Mouse (Mus musculus): ENCODE results near the gene Tas2r120. TPM values are rescaled to one million over a fixed set of nuclear protein-coding genes. Genes with fewer than 3 reads are reported as not detected.
"Not testable (repeated sequence)": the region's sequence is repeated elsewhere in the genome, so short reads cannot be mapped to it uniquely, and the experiment has no call there.

Tas2r120 gene
- not detected in 2 replicates for total RNA-seq (2014; rRNA removed)
- not detected in 2 replicates for polyA plus RNA-seq (2015; fragmentation: Nextera tagmentation; extraction: Ambion mirVana)

DNA sequence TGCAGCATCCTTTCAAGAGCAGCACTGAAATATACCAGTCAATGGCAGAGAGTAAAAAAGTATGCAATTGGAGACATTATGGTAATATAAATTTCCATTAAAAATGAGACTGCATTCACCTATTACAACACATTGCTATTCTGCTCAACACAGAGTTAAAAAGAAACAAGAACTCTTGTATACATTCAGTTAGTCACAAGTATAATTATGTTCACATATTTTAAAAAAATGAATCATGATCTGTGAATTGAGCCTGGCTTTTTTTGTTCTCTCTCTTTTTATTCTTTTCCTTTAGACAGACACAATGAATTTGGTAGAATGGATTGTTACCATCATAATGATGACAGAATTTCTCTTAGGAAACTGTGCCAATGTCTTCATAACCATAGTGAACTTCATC lies at the start of gene Tas2r120:
TSS of gene Tas2r120 (plus strand) at position 301 of the 400 bp plus-strand sequence.
- H3K27ac ChIP-seq = no peak within 1 kb of the TSS
- H3K9me3 ChIP-seq (ENCODE audit: low read length) = no peaks in the 10 kb centered on the region
- no peaks in the 10 kb centered on the region for H3K36me3 ChIP-seq (ENCODE audit: insufficient read depth, low read length)
- no peaks in the 10 kb centered on the region for H3K4me1 ChIP-seq (ENCODE audit: insufficient read depth, low read length)
- H3K4me2 ChIP-seq (ENCODE audit: low read depth, low read length) = no peak within 1 kb of the TSS
- H3K9ac ChIP-seq (replicated peaks; ENCODE audit: low read length) = no peak within 1 kb of the TSS
- no peaks in the 10 kb centered on the region for H3K27me3 ChIP-seq (ENCODE audit: insufficient read depth, low read length)
- ATAC-seq (no peak), DNase-seq (ENCODE audit: low spot score) (no peak)
- H3K4me3 ChIP-seq (ENCODE audit: low read length) = no peak within 1 kb of the TSS
- TF ChIP-seq CTCF (IDR thresholded peaks at IDR 0.05; ENCODE audit: low read depth) = no peak

GRCm38 (mm10) chr6:132649399-132649798 lies 7.4 kb upstream of the Tas2r120 start:
- Histone ChIP-seq H3K9me3 (ENCODE audit: low read length) (no peaks in the 10 kb centered on the region), H3K4me1 (ENCODE audit: insufficient read depth, low read length) (no peaks in the 10 kb centered on the region), H3K27ac (no peak overlapping the region), H3K9ac (replicated peaks; ENCODE audit: low read length) (no peak overlapping the region), H3K27me3 (ENCODE audit: insufficient read depth, low read length) (no peaks in the 10 kb centered on the region), H3K4me3 (ENCODE audit: low read length) (no peak overlapping the region), H3K4me2 (ENCODE audit: low read depth, low read length) (no peak overlapping the region), H3K36me3 (ENCODE audit: insufficient read depth, low read length) (no peaks in the 10 kb centered on the region)
- TF ChIP-seq CTCF (IDR thresholded peaks at IDR 0.05; ENCODE audit: low read depth) = peak; percentile 69
- DNase-seq (ENCODE audit: low spot score) (peak; percentile 59), ATAC-seq (no peak)

DNA sequence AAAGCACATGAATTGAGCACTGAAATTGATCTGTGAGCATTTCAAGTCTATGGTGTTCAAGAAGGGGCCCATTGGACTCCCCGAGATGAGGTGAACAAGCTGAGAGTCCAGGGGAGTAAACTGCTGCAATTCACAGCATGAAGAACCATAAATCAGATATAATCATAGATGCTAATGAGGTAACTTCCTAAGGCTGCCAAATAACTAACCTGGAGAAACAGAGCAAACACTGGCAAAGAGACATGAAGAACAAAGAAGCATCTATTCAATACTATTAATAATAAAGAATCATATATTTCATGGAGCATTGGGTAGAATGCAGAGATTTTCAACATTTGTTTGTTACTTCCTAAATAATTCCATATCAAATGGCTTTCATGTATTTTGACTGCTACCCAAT lies 5.3 kb upstream of the Tas2r120 start, which contains the start of gene A630073D07Rik:
TSS of gene A630073D07Rik (minus strand) at position 101 of the 400 bp plus-strand sequence.
- no peak within 1 kb of the TSS for H3K4me3 ChIP-seq (ENCODE audit: low read length)
- H3K4me1 ChIP-seq (ENCODE audit: insufficient read depth, low read length) = no peaks in the 10 kb centered on the region
- no peak for ATAC-seq
- DNase-seq (ENCODE audit: low spot score) = no peak
- H3K36me3 ChIP-seq (ENCODE audit: insufficient read depth, low read length) = no peaks in the 10 kb centered on the region
- no peaks in the 10 kb centered on the region for H3K9me3 ChIP-seq (ENCODE audit: low read length)
- no peak within 1 kb of the TSS for H3K4me2 ChIP-seq (ENCODE audit: low read depth, low read length)
- H3K27ac ChIP-seq = no peak within 1 kb of the TSS
- no peaks in the 10 kb centered on the region for H3K27me3 ChIP-seq (ENCODE audit: insufficient read depth, low read length)
- 71% methylated on average over 1 of the region's 1 CpGs for WGBS
- TF ChIP-seq CTCF (IDR thresholded peaks at IDR 0.05; ENCODE audit: low read depth) = no peak
- H3K9ac ChIP-seq (replicated peaks; ENCODE audit: low read length) = no peak within 1 kb of the TSS

DNA sequence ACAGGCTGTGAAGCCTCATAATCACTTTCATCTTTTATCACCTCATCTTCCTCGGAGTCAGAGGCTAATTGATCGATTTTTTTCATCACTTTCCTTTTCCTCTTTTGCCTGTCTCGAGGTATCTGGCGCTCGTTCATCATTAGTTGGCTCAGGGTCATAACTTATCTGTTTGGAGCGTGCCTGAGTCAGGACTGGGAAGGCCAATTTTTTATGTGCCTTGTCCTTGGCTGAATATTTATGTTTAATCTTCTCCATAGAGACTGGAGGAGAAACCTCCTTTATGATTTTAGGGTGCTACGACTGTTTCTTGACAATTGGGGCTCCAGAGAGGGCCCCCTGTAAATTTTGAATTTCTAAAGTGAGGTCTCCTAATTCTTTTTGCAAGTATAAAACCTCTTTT lies 34.8 kb downstream of the Tas2r120 start:
- not testable (repeated sequence) for H3K36me3 ChIP-seq (ENCODE audit: insufficient read depth, low read length); H3K4me2 ChIP-seq (ENCODE audit: low read depth, low read length); DNase-seq (ENCODE audit: low spot score); H3K9ac ChIP-seq (replicated peaks; ENCODE audit: low read length); ATAC-seq; H3K27me3 ChIP-seq (ENCODE audit: insufficient read depth, low read length); H3K9me3 ChIP-seq (ENCODE audit: low read length); H3K4me1 ChIP-seq (ENCODE audit: insufficient read depth, low read length); H3K27ac ChIP-seq; H3K4me3 ChIP-seq (ENCODE audit: low read length)
- WGBS = 85% methylated on average over 7 of the region's 7 CpGs

GRCm38 (mm10) chr6:132700907-132701306 lies 44.2 kb downstream of the Tas2r120 start, which contains the start of gene Tas2r121:
Tas2r121 (minus strand) TSS chr6:132701007.
- 73% methylated on average over 1 of the region's 1 CpGs for WGBS
- no peak for TF ChIP-seq CTCF (IDR thresholded peaks at IDR 0.05; ENCODE audit: low read depth)
- no peak for ATAC-seq

More at GRCm38 (mm10) chr6:132700907-132701306, 44.2 kb downstream of the Tas2r120 start, which contains the start of gene Tas2r121:
- no peak within 1 kb of the TSS for H3K27ac ChIP-seq
- no peaks in the 10 kb centered on the region for H3K4me1 ChIP-seq (ENCODE audit: insufficient read depth, low read length)
- H3K4me3 ChIP-seq (ENCODE audit: low read length) = no peak within 1 kb of the TSS
- H3K36me3 ChIP-seq (ENCODE audit: insufficient read depth, low read length) = no peaks in the 10 kb centered on the region
- H3K9ac ChIP-seq (replicated peaks; ENCODE audit: low read length) = no peak within 1 kb of the TSS
- H3K9me3 ChIP-seq (ENCODE audit: low read length) = 0 out of 2 replicates have a peak, but pooled peaks cover 2% of the 10 kb centered on the region
- DNase-seq (ENCODE audit: low spot score) = no peak
- no peaks in the 10 kb centered on the region for H3K27me3 ChIP-seq (ENCODE audit: insufficient read depth, low read length)
- no peak within 1 kb of the TSS for H3K4me2 ChIP-seq (ENCODE audit: low read depth, low read length)

Other genes with a start within 250 kb of the Tas2r120 start
- gene Prh1, start 87.1 kb upstream of the Tas2r120 start, total RNA-seq (2014; rRNA removed) = not detected in 2 replicates
- not detected in 2 replicates for gene Prh1, start 87.1 kb upstream of the Tas2r120 start, polyA plus RNA-seq (2015; fragmentation: Nextera tagmentation; extraction: Ambion mirVana)
- not detected in 2 replicates for gene Prp2, start 61.0 kb upstream of the Tas2r120 start, total RNA-seq (2014; rRNA removed)
- gene Prp2, start 61.0 kb upstream of the Tas2r120 start, polyA plus RNA-seq (2015; fragmentation: Nextera tagmentation; extraction: Ambion mirVana) = not detected in 2 replicates
- not detected in 2 replicates for gene A630073D07Rik, start 5.4 kb upstream of the Tas2r120 start, total RNA-seq (2014; rRNA removed)
- not detected in 2 replicates for gene A630073D07Rik, start 5.4 kb upstream of the Tas2r120 start, polyA plus RNA-seq (2015; fragmentation: Nextera tagmentation; extraction: Ambion mirVana)
- not detected in 2 replicates for gene Tas2r121, start 44.1 kb downstream of the Tas2r120 start, total RNA-seq (2014; rRNA removed)
- not detected in 2 replicates for gene Tas2r121, start 44.1 kb downstream of the Tas2r120 start, polyA plus RNA-seq (2015; fragmentation: Nextera tagmentation; extraction: Ambion mirVana)
- gene Tas2r122, start 55.0 kb downstream of the Tas2r120 start, total RNA-seq (2014; rRNA removed) = not detected in 2 replicates
- gene Tas2r122, start 55.0 kb downstream of the Tas2r120 start, polyA plus RNA-seq (2015; fragmentation: Nextera tagmentation; extraction: Ambion mirVana) = not detected in 2 replicates
- gene Tas2r115, start 81.1 kb downstream of the Tas2r120 start, total RNA-seq (2014; rRNA removed) = not detected in 2 replicates
- not detected in 2 replicates for gene Tas2r115, start 81.1 kb downstream of the Tas2r120 start, polyA plus RNA-seq (2015; fragmentation: Nextera tagmentation; extraction: Ambion mirVana)
- gene Tas2r124, start 97.8 kb downstream of the Tas2r120 start, total RNA-seq (2014; rRNA removed) = not detected in 2 replicates
- not detected in 2 replicates for gene Tas2r124, start 97.8 kb downstream of the Tas2r120 start, polyA plus RNA-seq (2015; fragmentation: Nextera tagmentation; extraction: Ambion mirVana)
- gene Tas2r102, start 105.2 kb downstream of the Tas2r120 start, total RNA-seq (2014; rRNA removed) = not detected in 2 replicates
- gene Tas2r102, start 105.2 kb downstream of the Tas2r120 start, polyA plus RNA-seq (2015; fragmentation: Nextera tagmentation; extraction: Ambion mirVana) = not detected in 2 replicates
- gene Tas2r136, start 121.2 kb downstream of the Tas2r120 start, total RNA-seq (2014; rRNA removed) = not detected in 2 replicates
- gene Tas2r136, start 121.2 kb downstream of the Tas2r120 start, polyA plus RNA-seq (2015; fragmentation: Nextera tagmentation; extraction: Ambion mirVana) = not detected in 2 replicates
- gene Tas2r117, start 145.9 kb downstream of the Tas2r120 start, total RNA-seq (2014; rRNA removed) = not detected in 2 replicates
- not detected in 2 replicates for gene Tas2r117, start 145.9 kb downstream of the Tas2r120 start, polyA plus RNA-seq (2015; fragmentation: Nextera tagmentation; extraction: Ambion mirVana)
- not detected in 2 replicates for gene Tas2r123, start 190.2 kb downstream of the Tas2r120 start, total RNA-seq (2014; rRNA removed)
- not detected in 2 replicates for gene Tas2r123, start 190.2 kb downstream of the Tas2r120 start, polyA plus RNA-seq (2015; fragmentation: Nextera tagmentation; extraction: Ambion mirVana)
- not detected in 2 replicates for gene Tas2r116, start 198.5 kb downstream of the Tas2r120 start, total RNA-seq (2014; rRNA removed)
- gene Tas2r116, start 198.5 kb downstream of the Tas2r120 start, polyA plus RNA-seq (2015; fragmentation: Nextera tagmentation; extraction: Ambion mirVana) = not detected in 2 replicates
- not detected in 2 replicates for gene Tas2r110, start 211.1 kb downstream of the Tas2r120 start, total RNA-seq (2014; rRNA removed)
- gene Tas2r110, start 211.1 kb downstream of the Tas2r120 start, polyA plus RNA-seq (2015; fragmentation: Nextera tagmentation; extraction: Ambion mirVana) = not detected in 2 replicates
- not detected in 2 replicates for gene Tas2r113, start 236.1 kb downstream of the Tas2r120 start, total RNA-seq (2014; rRNA removed)
- not detected in 2 replicates for gene Tas2r113, start 236.1 kb downstream of the Tas2r120 start, polyA plus RNA-seq (2015; fragmentation: Nextera tagmentation; extraction: Ambion mirVana)